Mouse (Mus musculus) WW6 (cell line): ENCODE data around the gene Rab7.

Experiments
- DNase-seq: peaks from one replicate; pipeline ENCODE4 v3.0.0-alpha.2; 2013; ENCODE audit warnings: low read depth, low spot score

The Rab7 gene

GRCm38 (mm10) chr6:88044577-88045405, at the start of gene Rab7:
Gene Rab7 (minus strand): TSS chr6:88045270.
- peak; percentile 89 for DNase-seq

GRCm38 (mm10) chr6:88088971-88089370, 43.9 kb upstream of the Rab7 start:
- DNase-seq, result no peak

- DNase-seq, result peak; percentile 82
Observed at GRCm38 (mm10) chr6:88084278-88085151, 39.4 kb upstream of the Rab7 start, which contains the start of gene Rpn1. Gene Rpn1 (plus strand): TSS chr6:88084482.

- no peak for DNase-seq
Observed at GRCm38 (mm10) chr6:88083672-88084071, 38.6 kb upstream of the Rab7 start.

- no peak for DNase-seq
Observed at GRCm38 (mm10) chr6:88083095-88083494, 38.0 kb upstream of the Rab7 start.

- no peak for DNase-seq
Observed at GRCm38 (mm10) chr6:88075960-88076517, 31.0 kb upstream of the Rab7 start.

GRCm38 (mm10) chr6:88074752-88075554, 29.9 kb upstream of the Rab7 start:
- DNase-seq, result peak; percentile 97

- DNase-seq, result no peak
Observed at GRCm38 (mm10) chr6:88071216-88071615, 26.1 kb upstream of the Rab7 start.

GRCm38 (mm10) chr6:88070468-88070867, 25.4 kb upstream of the Rab7 start:
- no peak for DNase-seq

GRCm38 (mm10) chr6:88068739-88069138, 23.7 kb upstream of the Rab7 start:
- no peak for DNase-seq

- DNase-seq, result no peak
Observed at GRCm38 (mm10) chr6:88067722-88068121, 22.7 kb upstream of the Rab7 start.

GRCm38 (mm10) chr6:88065968-88066367, 20.9 kb upstream of the Rab7 start:
- DNase-seq, result no peak

- no peak for DNase-seq
Observed at GRCm38 (mm10) chr6:88065116-88065515, 20.0 kb upstream of the Rab7 start.

GRCm38 (mm10) chr6:88064072-88064642, 19.1 kb upstream of the Rab7 start:
- no peak for DNase-seq

GRCm38 (mm10) chr6:88062398-88062797, 17.3 kb upstream of the Rab7 start:
- no peak for DNase-seq

- DNase-seq, result no peak
Observed at GRCm38 (mm10) chr6:88061406-88061805, 16.3 kb upstream of the Rab7 start.

GRCm38 (mm10) chr6:88060602-88061001, 15.5 kb upstream of the Rab7 start:
- no peak for DNase-seq

GRCm38 (mm10) chr6:88059903-88060302, 14.8 kb upstream of the Rab7 start:
- DNase-seq, result no peak

GRCm38 (mm10) chr6:88056866-88057265, 11.8 kb upstream of the Rab7 start:
- no peak for DNase-seq

- DNase-seq, result no peak
Observed at GRCm38 (mm10) chr6:88055663-88056062, 10.6 kb upstream of the Rab7 start.
